Mouse (Mus musculus): Measurements from ENCODE around the gene Mcpt8. TPM values are rescaled to one million over a fixed set of nuclear protein-coding genes. Genes with fewer than 3 reads are reported as not detected.

Gene Mcpt8
- total and polyA plus RNA-seq, 2 experiments from 2014 or later, result 0.22 TPM; not detected in 1

DNA sequence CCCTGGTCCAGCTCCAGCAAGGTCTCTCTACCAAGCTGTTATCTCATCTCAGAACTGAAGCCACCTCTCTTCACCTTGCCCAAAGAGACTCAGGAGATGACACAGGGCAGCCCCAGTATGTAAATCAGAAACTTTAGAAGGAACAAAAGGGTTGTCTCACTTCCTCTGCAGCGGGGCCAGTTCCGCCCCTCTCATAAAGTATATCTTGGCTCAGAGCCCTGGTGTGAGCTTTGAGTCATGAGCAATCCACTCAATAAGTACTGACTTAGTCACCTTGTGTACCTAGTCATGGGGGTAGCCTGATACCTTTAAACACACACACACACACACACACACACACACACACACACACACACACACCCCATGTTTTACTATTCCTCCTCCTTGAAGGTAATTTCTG is 50.6 kb downstream of the Mcpt8 start:
- no peaks in the 10 kb centered on the region for H3K9me3 ChIP-seq (replicated peaks; ENCODE audit: control insufficient read depth, low read length)
- no peak overlapping the region for H3K4me2 ChIP-seq (ENCODE audit: low read depth, low read length)
- 52% methylated on average over 2 of the region's 2 CpGs for WGBS
- no peaks in the 10 kb centered on the region for H3K36me3 ChIP-seq (replicated peaks; ENCODE audit: control insufficient read depth, insufficient read depth, low read length)
- DNase-seq (ENCODE audit: low spot score) (peak; percentile 8), ATAC-seq (ENCODE audit: insufficient read depth, low read depth) (no peak)
- no peak overlapping the region for H3K4me3 ChIP-seq (ENCODE audit: low read depth, low read length)
- H3K27ac ChIP-seq (ENCODE audit: low read depth), result no peak overlapping the region
- H3K4me1 ChIP-seq (ENCODE audit: control insufficient read depth, insufficient read depth), result no peaks in the 10 kb centered on the region
- no peak overlapping the region for H3K9ac ChIP-seq (replicated peaks; ENCODE audit: low read depth, low read length)
- no peaks in the 10 kb centered on the region for H3K27me3 ChIP-seq (ENCODE audit: control insufficient read depth, insufficient read depth, low read length)
- no peak for TF ChIP-seq EP300 (IDR thresholded peaks at IDR 0.05; ENCODE audit: low read depth)
- TF ChIP-seq CTCF (IDR thresholded peaks at IDR 0.05; ENCODE audit: low read depth), result no peak

Small RNAs within 50 kb of the gene (microRNA-seq; reads per million reads assigned to microRNA genes)
- not detected for gene Mir6949

Other genes starting within 250 kb of the Mcpt8 start
- 27.6 and 29.0 TPM in 2 replicates for gene Nynrin, start 231.3 kb downstream of the Mcpt8 start, total RNA-seq (2014; rRNA removed; ENCODE audit: low replicate concordance)
- gene Nynrin, start 231.3 kb downstream of the Mcpt8 start, polyA plus RNA-seq (2015; fragmentation: Nextera tagmentation; extraction: Ambion mirVana), result 3.9 and 4.7 TPM in 2 replicates
- gene Cbln3, start 200.9 kb downstream of the Mcpt8 start, total RNA-seq (2014; rRNA removed; ENCODE audit: low replicate concordance), result 0.73 and 2.5 TPM in 2 replicates
- gene Cbln3, start 200.9 kb downstream of the Mcpt8 start, polyA plus RNA-seq (2015; fragmentation: Nextera tagmentation; extraction: Ambion mirVana), result 0.47 and 0.68 TPM in 2 replicates
- 17.1 and 19.5 TPM in 2 replicates for gene Khnyn, start 200.3 kb downstream of the Mcpt8 start, total RNA-seq (2014; rRNA removed; ENCODE audit: low replicate concordance)
- 5.0 and 5.3 TPM in 2 replicates for gene Khnyn, start 200.3 kb downstream of the Mcpt8 start, polyA plus RNA-seq (2015; fragmentation: Nextera tagmentation; extraction: Ambion mirVana)
- gene Sdr39u1, start 185.0 kb downstream of the Mcpt8 start, total RNA-seq (2014; rRNA removed; ENCODE audit: low replicate concordance), result 89.1 and 138 TPM in 2 replicates
- 79.5 and 88.3 TPM in 2 replicates for gene Sdr39u1, start 185.0 kb downstream of the Mcpt8 start, polyA plus RNA-seq (2015; fragmentation: Nextera tagmentation; extraction: Ambion mirVana)
- gene Cma1, start 140.6 kb downstream of the Mcpt8 start, total RNA-seq (2014; rRNA removed; ENCODE audit: low replicate concordance), result 1.6 and 4.4 TPM in 2 replicates
- gene Cma1, start 140.6 kb downstream of the Mcpt8 start, polyA plus RNA-seq (2015; fragmentation: Nextera tagmentation; extraction: Ambion mirVana), result 22.1 and 24.1 TPM in 2 replicates
- gene Cma2, start 134.3 kb downstream of the Mcpt8 start, total RNA-seq (2014; rRNA removed; ENCODE audit: low replicate concordance), result not detected in 2 replicates
- not detected in 2 replicates for gene Cma2, start 134.3 kb downstream of the Mcpt8 start, polyA plus RNA-seq (2015; fragmentation: Nextera tagmentation; extraction: Ambion mirVana)
- not detected in 2 replicates for gene Mcpt1, start 67.3 kb downstream of the Mcpt8 start, total RNA-seq (2014; rRNA removed; ENCODE audit: low replicate concordance)
- not detected in 2 replicates for gene Mcpt1, start 67.3 kb downstream of the Mcpt8 start, polyA plus RNA-seq (2015; fragmentation: Nextera tagmentation; extraction: Ambion mirVana)
- gene Mcpt9, start 54.8 kb downstream of the Mcpt8 start, total RNA-seq (2014; rRNA removed; ENCODE audit: low replicate concordance), result not detected in 2 replicates
- gene Mcpt9, start 54.8 kb downstream of the Mcpt8 start, polyA plus RNA-seq (2015; fragmentation: Nextera tagmentation; extraction: Ambion mirVana), result not detected in 2 replicates
- gene Mcpt2, start 43.2 kb downstream of the Mcpt8 start, total RNA-seq (2014; rRNA removed; ENCODE audit: low replicate concordance), result not detected in 2 replicates
- gene Mcpt2, start 43.2 kb downstream of the Mcpt8 start, polyA plus RNA-seq (2015; fragmentation: Nextera tagmentation; extraction: Ambion mirVana), result not detected in 2 replicates
- 0.12 TPM in 1 of 2 replicates, not detected in the other for gene Mcpt4, start 23.0 kb downstream of the Mcpt8 start, total RNA-seq (2014; rRNA removed; ENCODE audit: low replicate concordance)
- 1.8 and 2.3 TPM in 2 replicates for gene Mcpt4, start 23.0 kb downstream of the Mcpt8 start, polyA plus RNA-seq (2015; fragmentation: Nextera tagmentation; extraction: Ambion mirVana)
- gene Ctsg, start 17.3 kb upstream of the Mcpt8 start, total RNA-seq (2014; rRNA removed; ENCODE audit: low replicate concordance), result not detected in 2 replicates
- 0.15 and 0.23 TPM in 2 replicates for gene Ctsg, start 17.3 kb upstream of the Mcpt8 start, polyA plus RNA-seq (2015; fragmentation: Nextera tagmentation; extraction: Ambion mirVana)
- not detected in 2 replicates for gene Gzme, start 35.4 kb upstream of the Mcpt8 start, total RNA-seq (2014; rRNA removed; ENCODE audit: low replicate concordance)
- gene Gzme, start 35.4 kb upstream of the Mcpt8 start, polyA plus RNA-seq (2015; fragmentation: Nextera tagmentation; extraction: Ambion mirVana), result not detected in 2 replicates
- not detected in 2 replicates for gene Gzmd, start 47.3 kb upstream of the Mcpt8 start, total RNA-seq (2014; rRNA removed; ENCODE audit: low replicate concordance)
- gene Gzmd, start 47.3 kb upstream of the Mcpt8 start, polyA plus RNA-seq (2015; fragmentation: Nextera tagmentation; extraction: Ambion mirVana), result not detected in 2 replicates
- not detected in 2 replicates for gene Gzmg, start 74.3 kb upstream of the Mcpt8 start, total RNA-seq (2014; rRNA removed; ENCODE audit: low replicate concordance)
- not detected in 2 replicates for gene Gzmg, start 74.3 kb upstream of the Mcpt8 start, polyA plus RNA-seq (2015; fragmentation: Nextera tagmentation; extraction: Ambion mirVana)
- gene Gzmn, start 89.3 kb upstream of the Mcpt8 start, total RNA-seq (2014; rRNA removed; ENCODE audit: low replicate concordance), result not detected in 2 replicates
- not detected in 2 replicates for gene Gzmn, start 89.3 kb upstream of the Mcpt8 start, polyA plus RNA-seq (2015; fragmentation: Nextera tagmentation; extraction: Ambion mirVana)
- gene Gzmf, start 126.1 kb upstream of the Mcpt8 start, total RNA-seq (2014; rRNA removed; ENCODE audit: low replicate concordance), result not detected in 2 replicates
- gene Gzmf, start 126.1 kb upstream of the Mcpt8 start, polyA plus RNA-seq (2015; fragmentation: Nextera tagmentation; extraction: Ambion mirVana), result not detected in 2 replicates
- not detected in 2 replicates for gene Gzmc, start 149.4 kb upstream of the Mcpt8 start, total RNA-seq (2014; rRNA removed; ENCODE audit: low replicate concordance)
- gene Gzmc, start 149.4 kb upstream of the Mcpt8 start, polyA plus RNA-seq (2015; fragmentation: Nextera tagmentation; extraction: Ambion mirVana), result not detected in 2 replicates
- not detected in 2 replicates for gene Gzmb, start 177.0 kb upstream of the Mcpt8 start, total RNA-seq (2014; rRNA removed; ENCODE audit: low replicate concordance)
- gene Gzmb, start 177.0 kb upstream of the Mcpt8 start, polyA plus RNA-seq (2015; fragmentation: Nextera tagmentation; extraction: Ambion mirVana), result not detected in 2 replicates

Data from heart, postnatal 0 days (tissue).